Mouse (Mus musculus): ENCODE data around the gene Fam187a.

Gene Fam187a

DNA sequence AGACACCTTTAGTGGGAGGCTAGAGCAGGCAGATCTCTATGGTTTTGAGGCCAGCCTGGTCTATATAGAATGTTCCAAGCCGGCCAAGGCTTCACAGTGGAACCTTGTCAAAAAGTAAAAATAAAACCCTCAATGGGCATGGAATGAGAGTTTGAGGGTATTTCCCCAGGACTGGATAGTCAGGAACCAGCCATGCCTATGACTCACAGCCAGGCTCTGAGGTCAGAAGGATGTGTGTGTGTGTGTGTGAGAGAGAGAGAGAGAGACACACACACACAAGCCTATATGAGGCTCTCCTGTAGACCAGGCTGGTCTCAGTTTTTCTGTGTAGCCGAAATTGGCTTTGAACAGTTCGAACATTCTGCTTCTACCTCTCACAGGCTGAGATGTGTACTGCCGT lies 9.7 kb downstream of the Fam187a start:
- DNase-seq (ENCODE audit: low read depth, low spot score) = no peak

DNA sequence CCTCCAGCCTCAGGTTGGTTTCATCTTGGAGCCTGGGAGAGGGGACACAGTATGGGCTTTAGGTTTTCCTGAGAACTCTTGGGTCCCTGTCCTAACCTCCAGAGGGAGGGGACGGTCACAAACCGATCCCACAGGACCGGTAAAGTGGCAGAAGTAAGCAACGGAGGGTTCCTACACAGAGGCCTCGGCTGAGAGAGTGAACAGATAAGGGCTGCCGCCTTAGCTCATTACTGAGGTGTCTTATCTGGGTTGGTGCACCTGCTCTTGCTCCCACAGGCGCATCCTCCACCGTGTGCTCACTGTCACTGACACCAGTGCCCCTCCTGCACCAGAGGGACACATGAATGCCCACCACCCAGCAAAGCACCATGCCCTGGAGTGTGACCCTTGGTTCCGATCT lies 10.8 kb downstream of the Fam187a start:
- DNase-seq (ENCODE audit: low read depth, low spot score) = no peak

DNA sequence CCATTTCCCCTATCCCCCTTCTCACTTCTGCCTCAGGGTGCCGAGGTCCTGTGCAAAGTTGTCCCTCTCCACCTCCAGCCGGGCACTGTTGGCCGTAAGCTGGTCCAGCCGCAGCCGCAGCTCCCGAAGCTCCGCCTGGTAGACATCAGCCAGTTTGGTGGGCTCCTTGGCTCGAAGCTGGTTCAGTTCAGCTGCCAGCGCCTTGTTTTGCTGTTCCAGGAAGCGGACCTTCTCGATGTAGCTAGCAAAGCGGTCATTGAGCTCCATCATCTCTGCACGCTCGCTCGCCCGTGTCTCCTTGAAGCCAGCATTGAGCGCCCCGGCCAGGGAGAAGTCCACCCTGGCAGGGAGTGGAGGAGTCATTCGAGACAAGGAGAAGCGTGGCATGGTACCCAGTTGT lies 11.7 kb downstream of the Fam187a start:
- DNase-seq (ENCODE audit: low read depth, low spot score) = no peak

DNA sequence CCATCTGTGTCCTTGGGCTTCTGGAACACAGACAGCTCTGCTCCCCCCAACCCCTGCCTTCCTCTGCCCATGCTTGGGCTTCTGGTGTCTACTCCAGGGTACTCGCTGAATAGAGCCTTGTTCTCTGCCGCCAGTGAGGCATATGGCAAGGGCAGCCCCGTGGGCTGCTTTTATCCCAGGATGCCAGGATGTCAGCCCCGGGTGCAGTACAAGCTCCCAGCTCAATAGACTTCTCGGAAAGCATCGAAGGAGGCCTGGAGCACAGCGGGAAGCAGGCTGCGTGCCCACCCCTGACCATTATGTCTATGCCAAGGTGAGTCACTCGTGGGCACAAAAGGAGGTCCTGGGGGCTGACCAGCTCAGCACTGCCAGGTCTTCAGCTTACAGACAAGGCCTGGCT lies 13.4 kb downstream of the Fam187a start:
- no peak for DNase-seq (ENCODE audit: low read depth, low spot score)

DNA sequence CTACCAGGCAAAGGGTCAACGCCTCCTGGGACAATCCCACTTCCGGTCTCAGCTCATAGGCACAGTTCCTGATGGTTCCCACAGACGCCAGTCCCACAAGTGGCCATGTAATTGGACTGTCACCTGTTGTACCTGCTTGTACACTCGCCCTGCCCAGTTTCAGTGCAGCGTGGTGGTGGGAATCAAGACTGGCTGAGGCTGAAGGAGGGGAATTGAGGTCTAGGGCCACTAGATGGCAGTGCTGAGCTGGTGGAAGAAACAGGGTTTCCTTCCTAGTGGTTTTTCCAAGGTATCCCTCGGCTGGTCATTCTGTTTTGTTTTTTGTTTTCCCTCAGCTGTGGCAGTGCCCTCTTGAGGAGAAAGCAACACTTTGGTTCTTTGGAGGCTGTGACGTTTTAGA lies 15.8 kb downstream of the Fam187a start, which contains the start of gene Gfap:
Gene Gfap, minus strand, starts transcription at position 150 of the 400 bp plus-strand sequence.
- DNase-seq (ENCODE audit: low read depth, low spot score) = peak; percentile 79

DNA sequence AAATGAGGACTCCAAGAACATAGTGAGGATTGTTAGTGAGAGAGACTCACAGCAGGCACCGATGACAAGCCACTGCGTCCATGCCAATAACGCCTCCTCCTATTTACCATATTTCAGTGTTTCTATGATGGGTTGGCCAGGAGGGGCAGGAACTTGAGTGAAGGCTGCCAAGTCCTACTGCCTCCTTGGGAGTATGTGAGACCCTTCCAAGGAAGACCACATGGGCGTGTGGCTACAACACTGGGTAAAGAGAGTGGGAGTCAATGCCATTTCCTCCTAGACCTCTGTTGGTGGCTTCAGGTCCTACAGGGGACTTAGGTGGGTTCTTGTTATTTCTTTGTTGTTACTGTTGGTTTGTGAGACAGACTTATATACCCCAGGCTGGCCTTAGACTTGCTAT lies 16.2 kb downstream of the Fam187a start:
- DNase-seq (ENCODE audit: low read depth, low spot score) = no peak

DNA sequence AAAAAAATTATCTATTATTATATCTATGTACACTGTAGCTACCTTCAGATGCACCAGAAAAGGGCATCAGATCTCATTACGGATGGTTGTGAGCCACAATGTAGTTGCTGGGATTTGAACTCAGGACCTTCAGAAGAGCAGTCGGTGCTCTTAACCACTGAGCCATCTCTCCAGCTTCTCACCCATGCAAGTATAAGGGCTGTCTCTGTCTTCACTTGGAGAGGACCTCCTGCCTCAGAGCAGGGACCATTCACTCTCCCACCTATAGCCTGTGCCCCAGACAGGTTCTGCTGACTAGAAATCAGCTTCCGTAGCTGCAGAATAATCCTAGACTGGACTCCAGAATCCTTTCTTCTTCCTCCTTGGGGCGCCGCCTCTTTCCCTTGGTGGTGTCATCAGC lies 17.1 kb downstream of the Fam187a start:
- DNase-seq (ENCODE audit: low read depth, low spot score) = no peak

DNA sequence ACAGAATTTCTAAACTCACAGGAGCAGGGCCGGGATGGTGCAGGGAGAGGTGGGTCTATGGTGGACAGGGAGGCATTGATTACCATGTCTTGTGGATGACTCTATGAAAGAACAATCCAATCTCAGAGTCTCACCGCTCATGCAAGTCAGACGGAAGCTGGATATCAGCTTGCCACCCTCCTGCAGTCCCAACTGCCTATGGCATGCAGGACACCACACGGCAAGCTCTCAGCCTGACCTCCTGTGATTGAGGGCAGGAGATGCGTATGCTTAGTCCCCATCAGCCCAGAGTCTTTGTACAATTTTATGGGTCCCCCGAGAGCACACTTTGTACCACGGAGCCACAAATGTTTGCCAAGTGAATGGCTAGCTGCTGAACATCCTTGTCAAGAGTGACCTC lies 18.7 kb downstream of the Fam187a start:
- DNase-seq (ENCODE audit: low read depth, low spot score) = no peak

DNA sequence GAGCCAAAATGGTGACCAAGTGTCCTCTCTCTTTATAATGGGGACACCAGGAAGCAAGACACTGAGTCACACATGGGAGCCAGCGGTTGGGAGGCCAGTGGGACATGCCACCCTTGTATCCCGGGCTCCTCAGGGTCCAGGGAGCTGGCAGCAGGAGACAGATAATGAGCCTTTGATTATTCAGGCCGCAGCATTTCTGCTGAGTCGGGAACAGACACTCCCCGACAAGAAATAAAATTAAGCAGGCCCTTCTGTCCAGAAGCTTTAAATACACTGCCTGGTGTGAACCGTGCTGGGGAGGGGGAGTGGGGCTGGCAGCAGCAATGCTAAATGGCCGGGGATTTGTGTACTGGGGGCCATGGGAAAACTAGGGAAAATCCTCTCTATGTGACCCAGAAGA lies 26.4 kb downstream of the Fam187a start:
- DNase-seq (ENCODE audit: low read depth, low spot score) = no peak

DNA sequence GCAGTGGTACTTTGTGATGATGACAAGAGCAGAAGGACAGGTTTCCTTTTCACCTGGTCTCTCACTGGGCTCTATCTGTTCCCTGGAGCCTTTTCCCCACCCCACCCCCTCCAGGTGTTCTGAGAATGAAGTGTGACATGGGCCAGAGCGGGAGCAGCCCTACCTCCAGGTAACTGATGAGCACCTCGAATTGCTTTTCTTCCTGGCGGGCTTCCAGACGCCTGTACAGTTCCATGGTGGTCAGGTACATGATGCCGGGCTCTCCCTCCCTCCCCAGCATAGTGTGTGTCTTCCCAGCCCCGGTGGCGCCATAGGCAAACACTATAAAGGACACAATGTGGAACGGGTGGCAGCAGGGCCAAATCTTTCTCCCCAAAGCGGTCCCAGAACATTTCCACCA lies 30.4 kb downstream of the Fam187a start:
- DNase-seq (ENCODE audit: low read depth, low spot score) = no peak

DNA sequence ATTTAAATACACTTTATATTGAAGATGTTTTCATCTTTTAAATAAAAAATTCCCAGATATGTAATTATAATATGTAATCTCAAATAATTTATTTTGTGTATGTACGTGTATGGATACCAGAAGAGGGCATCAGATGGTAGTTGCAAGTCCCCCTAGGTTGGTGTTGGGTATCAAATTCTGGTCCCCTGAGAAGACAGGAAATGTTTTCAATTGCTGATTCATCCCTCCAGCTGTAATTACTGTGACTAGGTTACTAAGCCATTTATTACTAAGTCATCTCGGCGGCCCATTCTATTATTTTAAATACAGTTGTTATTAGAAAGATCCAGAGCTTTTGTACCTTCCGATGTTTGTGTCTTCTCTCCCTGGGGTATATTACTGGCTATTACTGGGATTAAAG lies 33.1 kb downstream of the Fam187a start:
- no peak for DNase-seq (ENCODE audit: low read depth, low spot score)

DNA sequence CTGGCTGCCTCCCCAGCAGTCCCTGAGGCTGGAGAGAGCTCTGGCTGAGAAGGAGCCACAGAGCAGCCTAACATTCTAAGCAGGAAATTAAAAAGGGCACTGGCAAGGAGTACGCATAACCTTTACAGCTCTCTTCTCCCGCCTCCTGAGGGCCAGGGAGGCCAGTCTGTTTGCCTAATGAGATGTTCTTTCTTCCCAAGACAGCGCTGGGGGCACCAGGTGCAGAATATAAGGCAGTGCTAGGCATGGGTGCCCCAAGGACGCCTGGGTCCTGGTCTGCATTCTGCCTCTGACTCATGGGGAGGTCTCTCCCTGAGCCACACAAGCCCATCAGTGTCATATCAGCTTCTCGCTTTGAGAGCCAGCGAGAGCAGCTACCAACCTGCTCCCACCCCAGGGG lies 36.5 kb downstream of the Fam187a start:
- no peak for DNase-seq (ENCODE audit: low read depth, low spot score)

DNA sequence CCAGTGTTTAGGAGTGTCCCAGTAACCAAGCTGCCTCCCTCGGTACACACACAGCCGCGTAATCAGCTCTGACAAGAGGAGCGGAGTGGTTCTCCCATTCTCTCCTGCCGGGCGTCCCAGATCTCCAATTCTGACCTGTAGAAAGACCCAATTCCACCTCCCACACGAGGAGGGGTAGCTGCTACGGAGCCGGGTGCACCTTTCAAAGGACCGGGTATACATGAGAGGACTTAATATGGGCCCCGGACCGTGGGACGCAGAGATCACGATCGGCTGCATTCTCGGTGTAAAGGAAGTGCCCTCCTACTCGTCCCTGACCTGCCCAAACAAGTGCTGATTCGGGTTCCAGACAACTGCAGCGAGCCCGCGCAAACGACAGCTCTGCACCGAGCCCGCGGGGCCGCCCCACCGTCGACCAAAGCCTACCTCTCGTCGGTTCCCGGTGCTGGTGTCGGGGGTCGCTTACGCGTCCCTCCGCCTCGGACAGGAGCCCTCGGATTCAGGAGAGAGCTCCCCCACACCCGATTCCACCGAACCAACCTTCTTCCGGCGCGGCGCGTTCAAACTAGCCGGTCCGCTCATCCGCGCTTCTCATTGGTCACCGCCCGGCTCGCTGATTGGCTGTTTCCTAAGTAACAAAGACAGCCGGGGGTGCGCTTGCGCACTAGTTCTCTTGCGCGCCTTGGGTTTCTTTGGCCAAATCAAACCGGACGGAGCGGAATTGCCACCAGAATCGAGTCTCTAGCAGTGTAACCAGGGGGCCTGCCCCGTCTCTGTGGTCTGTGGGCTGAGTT lies 39.8 kb downstream of the Fam187a start, which contains the start of gene Kif18b:
Gene Kif18b, minus strand, starts transcription at position 568 of the 794 bp plus-strand sequence.
- peak; percentile 95 for DNase-seq (ENCODE audit: low read depth, low spot score)

DNA sequence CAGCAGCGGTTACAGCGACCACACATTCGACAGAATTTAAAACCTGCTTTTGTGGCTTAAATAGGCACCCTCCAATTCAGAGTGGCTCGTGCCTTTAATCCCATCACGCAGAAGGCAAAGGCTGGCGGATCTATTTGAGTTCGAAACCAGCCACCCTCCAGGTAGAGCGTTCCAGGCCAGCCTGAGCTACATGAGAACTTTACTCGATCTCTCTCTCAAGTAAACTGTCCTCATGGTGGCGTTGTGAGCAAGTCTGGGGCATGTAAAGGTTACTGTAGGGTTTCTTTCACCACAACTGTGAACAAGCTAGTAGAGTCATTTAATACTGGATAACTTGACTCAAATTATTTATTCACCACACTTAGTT lies 40.4 kb downstream of the Fam187a start:
- peak; percentile 83 for DNase-seq (ENCODE audit: low read depth, low spot score)

DNA sequence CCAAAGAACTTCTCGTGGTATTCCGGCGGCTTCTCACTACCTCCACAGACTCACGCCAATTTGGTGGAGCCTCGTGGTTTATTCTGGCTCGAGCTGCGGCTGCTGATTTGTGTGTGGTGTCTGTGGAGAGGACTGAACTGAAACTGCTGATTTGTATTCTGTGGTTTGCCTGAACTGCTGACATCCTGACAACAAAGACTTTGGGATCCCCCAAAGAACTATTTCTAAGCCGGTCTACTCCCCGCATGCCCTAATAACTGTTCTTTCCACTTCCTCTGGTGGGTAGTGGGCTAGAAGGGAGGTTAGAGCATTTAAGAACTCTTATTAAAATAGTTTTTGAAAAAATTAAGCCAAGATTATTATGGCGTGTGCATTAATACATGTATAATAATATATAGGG lies 45.7 kb downstream of the Fam187a start:
- DNase-seq (ENCODE audit: low read depth, low spot score) = no peak

DNA sequence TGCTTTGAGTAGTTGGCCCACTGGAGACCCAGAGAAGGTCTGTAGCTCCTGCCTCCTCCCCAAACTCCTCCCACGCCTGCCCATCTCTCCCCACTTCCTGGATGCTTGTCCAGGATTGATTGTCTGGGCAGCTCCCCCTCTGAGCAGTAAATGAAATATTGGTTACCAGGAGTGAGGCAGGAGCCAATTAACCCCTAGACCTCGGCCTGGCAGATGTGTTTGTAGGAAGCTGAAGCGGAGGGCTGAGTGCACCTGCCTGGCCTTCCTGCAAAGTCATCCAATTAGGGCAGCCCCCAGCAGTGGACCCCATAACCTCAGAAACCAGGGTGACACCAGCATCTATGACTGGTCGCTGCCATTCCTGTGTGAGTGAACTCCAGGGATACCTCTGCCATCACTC lies 51.3 kb downstream of the Fam187a start:
- DNase-seq (ENCODE audit: low read depth, low spot score) = no peak

Measured in CD4-positive, CD25-positive, alpha-beta regulatory T cell, adult 2 months (primary cell).